Comparison of ENCODE assay signal across 13 mouse cellular contexts in genomic region chr11:98738925-98739324, GRCm38 (mm10). TPM values are rescaled to one million over a fixed set of nuclear protein-coding genes. Genes with fewer than 3 reads are reported as not detected.
DNase-seq lines count a peak whose midpoint lies in the region; ATAC-seq and TF ChIP-seq lines count a peak whose summit lies in the region.
"Had no signal": no experiment of that assay in that cellular context is flagged by ENCODE, and none has a peak within 500 bp of the region (broad histone marks: within the 10 kb centered on the region; RNA-seq: fewer than 3 reads in every experiment).

No protein-coding gene starts in this region.

- H3K27ac ChIP-seq in forebrain, embryonic 10.5 days, result peak overlapping the region; percentile 72; the same call in 1 of the 2 replicates
- H3K27ac ChIP-seq in forebrain, embryonic 11.5 days (ENCODE audit: low read depth, low read length), result no peak overlapping the region
- no peak overlapping the region for H3K27ac ChIP-seq in liver, embryonic 14.5 days
- H3K27ac ChIP-seq in liver, postnatal 0 days (ENCODE audit: low read depth), result no peak overlapping the region
- peak overlapping the region; percentile 38; the same call in 1 of the 2 replicates for H3K27ac ChIP-seq in liver, embryonic 15.5 days (replicated peaks)
- peak overlapping the region; percentile 98 for H3K27ac ChIP-seq in olfactory bulb, adult 2 months (ENCODE audit: insufficient read depth, low read depth, low read length)
- H3K27ac ChIP-seq in intestine, embryonic 15.5 days, result no peak overlapping the region
- H3K27ac ChIP-seq in intestine, postnatal 0 days (ENCODE audit: low read depth, low read length), result no peak overlapping the region

- peaks cover 12% of the 10 kb centered on the region for H3K27me3 ChIP-seq in forebrain, embryonic 10.5 days (ENCODE audit: poor library complexity, severe bottlenecking)
- no peaks in the 10 kb centered on the region for H3K27me3 ChIP-seq in forebrain, embryonic 11.5 days (ENCODE audit: control insufficient read depth, insufficient read depth, low read length)
- H3K27me3 ChIP-seq in liver, embryonic 14.5 days (ENCODE audit: control insufficient read depth, insufficient read depth, low read length), result no peaks in the 10 kb centered on the region
- H3K27me3 ChIP-seq in liver, postnatal 0 days (ENCODE audit: insufficient read depth, low read length), result no peaks in the 10 kb centered on the region
- no peaks in the 10 kb centered on the region for H3K27me3 ChIP-seq in liver, embryonic 15.5 days
- H3K27me3 ChIP-seq in intestine, embryonic 15.5 days (replicated peaks), result no peaks in the 10 kb centered on the region
- H3K27me3 ChIP-seq in intestine, postnatal 0 days (replicated peaks; ENCODE audit: control insufficient read depth, insufficient read depth, low read length), result no peaks in the 10 kb centered on the region
- H3K27me3 ChIP-seq: stomach, embryonic 15.5 days had no signal

- H3K9me3 ChIP-seq in forebrain, embryonic 10.5 days, result peaks cover 7% of the 10 kb centered on the region
- H3K9me3 ChIP-seq in forebrain, embryonic 11.5 days (ENCODE audit: control insufficient read depth, low read length), result peaks cover 4% of the 10 kb centered on the region
- peaks cover 4% of the 10 kb centered on the region for H3K9me3 ChIP-seq in liver, embryonic 14.5 days (ENCODE audit: control insufficient read depth, low read length)
- H3K9me3 ChIP-seq in liver, postnatal 0 days (ENCODE audit: low read length), result peaks cover 5% of the 10 kb centered on the region; the same call in 1 of the 2 replicates
- H3K9me3 ChIP-seq in liver, embryonic 15.5 days (replicated peaks), result peaks cover 5% of the 10 kb centered on the region; the same call in 1 of the 2 replicates
- H3K9me3 ChIP-seq in intestine, embryonic 15.5 days, result 0 out of 2 replicates have a peak, but pooled peaks cover 4% of the 10 kb centered on the region
- H3K9me3 ChIP-seq in intestine, postnatal 0 days (ENCODE audit: control insufficient read depth), result no peaks in the 10 kb centered on the region
- H3K9me3 ChIP-seq: stomach, embryonic 15.5 days had no signal

- 67% methylated on average over 9 of the region's 9 CpGs for WGBS in forebrain, embryonic 10.5 days
- 70% methylated on average over 9 of the region's 9 CpGs for WGBS in forebrain, embryonic 11.5 days
- 34% methylated on average over 9 of the region's 9 CpGs for WGBS in liver, embryonic 14.5 days (ENCODE audit: insufficient replicate concordance)
- WGBS in liver, postnatal 0 days (ENCODE audit: insufficient replicate concordance), result 44% methylated on average over 9 of the region's 9 CpGs
- WGBS in liver, embryonic 15.5 days (ENCODE audit: insufficient replicate concordance), result 35% methylated on average over 9 of the region's 9 CpGs
- WGBS in olfactory bulb, adult 2 months, result 39% methylated on average over 9 of the region's 9 CpGs
- WGBS in intestine, embryonic 15.5 days, result 71% methylated on average over 9 of the region's 9 CpGs
- 83% methylated on average over 8 of the region's 9 CpGs for WGBS in intestine, postnatal 0 days

- ATAC-seq in forebrain, embryonic 11.5 days (replicated peaks; ENCODE audit: low FRiP score), result no peak
- ATAC-seq in liver, embryonic 14.5 days (ENCODE audit: insufficient read depth), result no peak
- ATAC-seq in liver, postnatal 0 days, result no peak
- ATAC-seq in liver, embryonic 15.5 days (ENCODE audit: insufficient read depth), result no peak
- ATAC-seq in intestine, embryonic 15.5 days, result no peak
- ATAC-seq in intestine, postnatal 0 days, result no peak

- H3K4me2 ChIP-seq in forebrain, embryonic 11.5 days (ENCODE audit: low read depth, low read length, severe bottlenecking), result no peak overlapping the region
- peak overlapping the region; percentile 25 for H3K4me2 ChIP-seq in liver, embryonic 14.5 days (ENCODE audit: low read depth)
- no peak overlapping the region for H3K4me2 ChIP-seq in liver, postnatal 0 days (ENCODE audit: low read depth, low read length)
- peak overlapping the region; percentile 44 for H3K4me2 ChIP-seq in liver, embryonic 15.5 days
- no peak overlapping the region for H3K4me2 ChIP-seq in intestine, embryonic 15.5 days (replicated peaks)
- no peak overlapping the region for H3K4me2 ChIP-seq in intestine, postnatal 0 days (replicated peaks; ENCODE audit: low read depth)
- H3K4me2 ChIP-seq: lung, embryonic 14.5 days; stomach, embryonic 15.5 days had no signal

- no peak for TF ChIP-seq POLR2A in olfactory bulb, adult 2 months (IDR thresholded peaks at IDR 0.05; ENCODE audit: insufficient read depth, low read depth, low read length)

- no peak for DNase-seq in forebrain, embryonic 10.5 days (ENCODE audit: extremely low spot score, low spot score)
- no peak for DNase-seq in forebrain, embryonic 11.5 days (ENCODE audit: low spot score)
- no peak for DNase-seq in liver, embryonic 14.5 days (ENCODE audit: low read depth in 3 of 3, low spot score in 3 of 3)
- DNase-seq in liver, postnatal 0 days, result no peak
- DNase-seq: kidney, adult 9 months; lung, embryonic 14.5 days had no signal

- no peaks in the 10 kb centered on the region for H3K36me3 ChIP-seq in forebrain, embryonic 10.5 days (replicated peaks)
- H3K36me3 ChIP-seq in forebrain, embryonic 11.5 days (ENCODE audit: control insufficient read depth, insufficient read depth, low read length), result no peaks in the 10 kb centered on the region
- H3K36me3 ChIP-seq in liver, embryonic 14.5 days (replicated peaks; ENCODE audit: control insufficient read depth, insufficient read depth, low read depth), result no peaks in the 10 kb centered on the region
- H3K36me3 ChIP-seq in liver, postnatal 0 days (replicated peaks; ENCODE audit: insufficient read depth, low read length), result no peaks in the 10 kb centered on the region
- no peaks in the 10 kb centered on the region for H3K36me3 ChIP-seq in liver, embryonic 15.5 days (replicated peaks)
- no peaks in the 10 kb centered on the region for H3K36me3 ChIP-seq in intestine, embryonic 15.5 days
- H3K36me3 ChIP-seq in intestine, postnatal 0 days (ENCODE audit: control insufficient read depth, insufficient read depth), result no peaks in the 10 kb centered on the region
- H3K36me3 ChIP-seq: stomach, embryonic 15.5 days had no signal

- no peak overlapping the region for H3K9ac ChIP-seq in forebrain, embryonic 11.5 days (ENCODE audit: low read length)
- no peak overlapping the region for H3K9ac ChIP-seq in liver, embryonic 14.5 days (replicated peaks)
- no peak overlapping the region for H3K9ac ChIP-seq in liver, postnatal 0 days (replicated peaks)
- H3K9ac ChIP-seq in liver, embryonic 15.5 days, result peak overlapping the region; percentile 15; the same call in 1 of the 2 replicates
- no peak overlapping the region for H3K9ac ChIP-seq in intestine, embryonic 15.5 days
- no peak overlapping the region for H3K9ac ChIP-seq in intestine, postnatal 0 days (ENCODE audit: low read depth, low read length)
- H3K9ac ChIP-seq: lung, embryonic 14.5 days; stomach, embryonic 15.5 days had no signal

- no peak overlapping the region; the same call in 1 of the 2 replicates for H3K4me3 ChIP-seq in forebrain, embryonic 10.5 days
- no peak overlapping the region for H3K4me3 ChIP-seq in forebrain, embryonic 11.5 days (ENCODE audit: low read depth, low read length)
- no peak overlapping the region for H3K4me3 ChIP-seq in liver, embryonic 14.5 days (ENCODE audit: insufficient read depth in 1 of 2, low read depth in 2 of 2, low read length in 2 of 2)
- no peak overlapping the region for H3K4me3 ChIP-seq in liver, postnatal 0 days (ENCODE audit: low read depth, low read length)
- H3K4me3 ChIP-seq in liver, embryonic 15.5 days (replicated peaks), result no peak overlapping the region
- H3K4me3 ChIP-seq in olfactory bulb, adult 2 months (ENCODE audit: insufficient read depth, low read depth, low read length), result peak overlapping the region; percentile 30
- no peak overlapping the region for H3K4me3 ChIP-seq in intestine, embryonic 15.5 days (replicated peaks)
- H3K4me3 ChIP-seq in intestine, postnatal 0 days (ENCODE audit: low read depth, low read length), result no peak overlapping the region
- H3K4me3 ChIP-seq: stomach, embryonic 15.5 days had no signal

- peaks cover 59% of the 10 kb centered on the region for H3K4me1 ChIP-seq in forebrain, embryonic 10.5 days
- peaks cover 27% of the 10 kb centered on the region for H3K4me1 ChIP-seq in forebrain, embryonic 11.5 days (replicated peaks; ENCODE audit: control insufficient read depth, insufficient read depth, low read length)
- peaks cover 31 to 38% of the 10 kb centered on the region in 2 experiments for H3K4me1 ChIP-seq in liver, embryonic 14.5 days (replicated peaks; ENCODE audit: control insufficient read depth in 2 of 2, insufficient read depth in 2 of 2, low read length in 1 of 2)
- H3K4me1 ChIP-seq in liver, postnatal 0 days (ENCODE audit: insufficient read depth), result peaks cover 31% of the 10 kb centered on the region
- peaks cover 60% of the 10 kb centered on the region for H3K4me1 ChIP-seq in liver, embryonic 15.5 days (replicated peaks)
- peaks cover 25% of the 10 kb centered on the region for H3K4me1 ChIP-seq in olfactory bulb, adult 2 months (ENCODE audit: control insufficient read depth, insufficient read depth, low read length)
- peaks cover 27% of the 10 kb centered on the region for H3K4me1 ChIP-seq in intestine, embryonic 15.5 days (replicated peaks)
- 0 out of 2 replicates have a peak, but pooled peaks cover 12% of the 10 kb centered on the region for H3K4me1 ChIP-seq in intestine, postnatal 0 days (replicated peaks; ENCODE audit: control insufficient read depth, insufficient read depth, low read length)

- TF ChIP-seq CTCF in liver, embryonic 14.5 days (IDR thresholded peaks at IDR 0.05; ENCODE audit: low read depth), result no peak
- TF ChIP-seq CTCF in liver, postnatal 0 days (IDR thresholded peaks at IDR 0.05; ENCODE audit: low read depth), result no peak
- TF ChIP-seq CTCF in olfactory bulb, adult 2 months (IDR thresholded peaks at IDR 0.05; ENCODE audit: insufficient read depth, low read depth, low read length), result no peak
- TF ChIP-seq CTCF in intestine, postnatal 0 days (IDR thresholded peaks at IDR 0.05; ENCODE audit: low read depth), result no peak

- no peak for TF ChIP-seq EP300 in liver, embryonic 14.5 days (IDR thresholded peaks at IDR 0.05; ENCODE audit: low read depth)
- TF ChIP-seq EP300 in liver, postnatal 0 days (IDR thresholded peaks at IDR 0.05; ENCODE audit: low read depth), result no peak

RNA-seq across cellular contexts. Expression of gene Thra, which starts 1.5 kb away (rescaled TPM):
- polyA plus RNA-seq in forebrain, embryonic 10.5 days (2016; fragmentation: Nextera tagmentation; extraction: Ambion mirVana), result 9.5 and 10.9 TPM in 2 replicates
- 35.9 and 36.9 TPM in 2 replicates for polyA plus RNA-seq in forebrain, embryonic 11.5 days (2014; fragmentation: Nextera tagmentation; extraction: Ambion mirVana)
- polyA plus RNA-seq in liver, embryonic 14.5 days (2012; rRNA removed), result 14.6 and 15.6 TPM in 2 replicates
- polyA plus RNA-seq in liver, embryonic 14.5 days (2014; fragmentation: Nextera tagmentation; extraction: Ambion mirVana), result 8.3 and 10.0 TPM in 2 replicates
- polyA plus RNA-seq in liver, postnatal 0 days (2015; fragmentation: Nextera tagmentation; extraction: Ambion mirVana), result 5.1 and 6.1 TPM in 2 replicates
- polyA plus RNA-seq in liver, embryonic 15.5 days (2015; fragmentation: Nextera tagmentation; extraction: Ambion mirVana), result 7.2 and 7.6 TPM in 2 replicates
- polyA plus RNA-seq in olfactory bulb, adult 2 months (2012; ENCODE audit: insufficient read depth, insufficient read length, low replicate concordance, missing spikeins), result 251 and 495 TPM in 2 replicates
- 42.7 and 45.5 TPM in 2 replicates for polyA plus RNA-seq in intestine, embryonic 15.5 days (2015; fragmentation: Nextera tagmentation; extraction: Ambion mirVana)
- 32.4 and 39.1 TPM in 2 replicates for polyA plus RNA-seq in intestine, postnatal 0 days (2015; fragmentation: Nextera tagmentation; extraction: Ambion mirVana)

RNA-seq across cellular contexts. Expression of gene Med24, which starts 9.7 kb away (rescaled TPM):
- 69.7 and 77.3 TPM in 2 replicates for polyA plus RNA-seq in forebrain, embryonic 10.5 days (2016; fragmentation: Nextera tagmentation; extraction: Ambion mirVana)
- 75.9 and 76.6 TPM in 2 replicates for polyA plus RNA-seq in forebrain, embryonic 11.5 days (2014; fragmentation: Nextera tagmentation; extraction: Ambion mirVana)
- 25.0 and 29.6 TPM in 2 replicates for polyA plus RNA-seq in liver, embryonic 14.5 days (2012; rRNA removed)
- polyA plus RNA-seq in liver, embryonic 14.5 days (2014; fragmentation: Nextera tagmentation; extraction: Ambion mirVana), result 21.3 and 25.6 TPM in 2 replicates
- 10.5 and 10.9 TPM in 2 replicates for polyA plus RNA-seq in liver, postnatal 0 days (2015; fragmentation: Nextera tagmentation; extraction: Ambion mirVana)
- polyA plus RNA-seq in liver, embryonic 15.5 days (2015; fragmentation: Nextera tagmentation; extraction: Ambion mirVana), result 24.2 and 27.7 TPM in 2 replicates
- polyA plus RNA-seq in olfactory bulb, adult 2 months (2012; ENCODE audit: insufficient read depth, insufficient read length, low replicate concordance, missing spikeins), result not detected in 2 replicates
- 39.6 and 42.5 TPM in 2 replicates for polyA plus RNA-seq in intestine, embryonic 15.5 days (2015; fragmentation: Nextera tagmentation; extraction: Ambion mirVana)
- 14.7 and 18.5 TPM in 2 replicates for polyA plus RNA-seq in intestine, postnatal 0 days (2015; fragmentation: Nextera tagmentation; extraction: Ambion mirVana)

RNA-seq across cellular contexts. Expression of gene Nr1d1, which starts 36.2 kb away (rescaled TPM):
- polyA plus RNA-seq in forebrain, embryonic 10.5 days (2016; fragmentation: Nextera tagmentation; extraction: Ambion mirVana), result 1.5 TPM in 2 replicates
- polyA plus RNA-seq in forebrain, embryonic 11.5 days (2014; fragmentation: Nextera tagmentation; extraction: Ambion mirVana), result 1.0 and 1.6 TPM in 2 replicates
- polyA plus RNA-seq in liver, embryonic 14.5 days (2012; rRNA removed), result 0.54 and 0.65 TPM in 2 replicates
- 0.56 and 0.58 TPM in 2 replicates for polyA plus RNA-seq in liver, embryonic 14.5 days (2014; fragmentation: Nextera tagmentation; extraction: Ambion mirVana)
- polyA plus RNA-seq in liver, postnatal 0 days (2015; fragmentation: Nextera tagmentation; extraction: Ambion mirVana), result 2.0 and 4.2 TPM in 2 replicates
- polyA plus RNA-seq in liver, embryonic 15.5 days (2015; fragmentation: Nextera tagmentation; extraction: Ambion mirVana), result 0.63 and 0.85 TPM in 2 replicates
- not detected in 2 replicates for polyA plus RNA-seq in olfactory bulb, adult 2 months (2012; ENCODE audit: insufficient read depth, insufficient read length, low replicate concordance, missing spikeins)
- 2.6 and 2.7 TPM in 2 replicates for polyA plus RNA-seq in intestine, embryonic 15.5 days (2015; fragmentation: Nextera tagmentation; extraction: Ambion mirVana)
- 4.1 and 5.1 TPM in 2 replicates for polyA plus RNA-seq in intestine, postnatal 0 days (2015; fragmentation: Nextera tagmentation; extraction: Ambion mirVana)

RNA-seq across cellular contexts. Expression of gene Csf3, which starts 37.9 kb away (rescaled TPM):
- polyA plus RNA-seq in forebrain, embryonic 10.5 days (2016; fragmentation: Nextera tagmentation; extraction: Ambion mirVana), result not detected in 2 replicates
- polyA plus RNA-seq in forebrain, embryonic 11.5 days (2014; fragmentation: Nextera tagmentation; extraction: Ambion mirVana), result not detected in 2 replicates
- not detected in 2 replicates for polyA plus RNA-seq in liver, embryonic 14.5 days (2012; rRNA removed)
- not detected in 2 replicates for polyA plus RNA-seq in liver, embryonic 14.5 days (2014; fragmentation: Nextera tagmentation; extraction: Ambion mirVana)
- polyA plus RNA-seq in liver, postnatal 0 days (2015; fragmentation: Nextera tagmentation; extraction: Ambion mirVana), result not detected in 2 replicates
- not detected in 2 replicates for polyA plus RNA-seq in liver, embryonic 15.5 days (2015; fragmentation: Nextera tagmentation; extraction: Ambion mirVana)
- not detected in 2 replicates for polyA plus RNA-seq in olfactory bulb, adult 2 months (2012; ENCODE audit: insufficient read depth, insufficient read length, low replicate concordance, missing spikeins)
- polyA plus RNA-seq in intestine, embryonic 15.5 days (2015; fragmentation: Nextera tagmentation; extraction: Ambion mirVana), result not detected in 2 replicates
- polyA plus RNA-seq in intestine, postnatal 0 days (2015; fragmentation: Nextera tagmentation; extraction: Ambion mirVana), result 0.08 TPM in 1 of 2 replicates, not detected in the other
- polyA plus RNA-seq: heart, embryonic 14.5 days; lung, embryonic 14.5 days; myocyte; stomach, embryonic 15.5 days had no signal

RNA-seq across cellular contexts. Expression of gene Msl1, which starts 56.4 kb away (rescaled TPM):
- 22.9 and 24.1 TPM in 2 replicates for polyA plus RNA-seq in forebrain, embryonic 10.5 days (2016; fragmentation: Nextera tagmentation; extraction: Ambion mirVana)
- polyA plus RNA-seq in forebrain, embryonic 11.5 days (2014; fragmentation: Nextera tagmentation; extraction: Ambion mirVana), result 24.0 and 28.4 TPM in 2 replicates
- polyA plus RNA-seq in liver, embryonic 14.5 days (2012; rRNA removed), result 11.5 and 15.8 TPM in 2 replicates
- polyA plus RNA-seq in liver, embryonic 14.5 days (2014; fragmentation: Nextera tagmentation; extraction: Ambion mirVana), result 4.5 and 4.9 TPM in 2 replicates
- polyA plus RNA-seq in liver, postnatal 0 days (2015; fragmentation: Nextera tagmentation; extraction: Ambion mirVana), result 5.4 and 6.5 TPM in 2 replicates
- polyA plus RNA-seq in liver, embryonic 15.5 days (2015; fragmentation: Nextera tagmentation; extraction: Ambion mirVana), result 5.2 and 5.8 TPM in 2 replicates
- polyA plus RNA-seq in olfactory bulb, adult 2 months (2012; ENCODE audit: insufficient read depth, insufficient read length, low replicate concordance, missing spikeins), result 206 and 252 TPM in 2 replicates
- polyA plus RNA-seq in intestine, embryonic 15.5 days (2015; fragmentation: Nextera tagmentation; extraction: Ambion mirVana), result 18.9 and 19.7 TPM in 2 replicates
- polyA plus RNA-seq in intestine, postnatal 0 days (2015; fragmentation: Nextera tagmentation; extraction: Ambion mirVana), result 12.6 and 15.1 TPM in 2 replicates

Comparison
In these comparisons a context has a peak if more than half of its experiments do, and no peak if none do; other contexts are left out.
1. H3K27ac ChIP-seq: peak in forebrain, embryonic 10.5 days (single experiment), liver, embryonic 15.5 days (single experiment) and olfactory bulb, adult 2 months (single experiment); none in forebrain, embryonic 11.5 days (single experiment), liver, embryonic 14.5 days (single experiment), liver, postnatal 0 days (single experiment), intestine, embryonic 15.5 days (single experiment) and intestine, postnatal 0 days (single experiment).
2. H3K4me2 ChIP-seq: peak in liver, embryonic 14.5 days (single experiment) and liver, embryonic 15.5 days (single experiment); none in forebrain, embryonic 11.5 days (single experiment), liver, postnatal 0 days (single experiment), intestine, embryonic 15.5 days (single experiment) and intestine, postnatal 0 days (single experiment).